Mouse (Mus musculus): ENCODE measurements around the gene Ush2a. TPM values are rescaled to one million over a fixed set of nuclear protein-coding genes. Genes with fewer than 3 reads are reported as not detected.

Ush2a gene
- polyA plus RNA-seq, 1 experiment: 4.2 TPM

GRCm38 (mm10) chr1:188696295-188696694, 434.5 kb downstream of the Ush2a start:
- no peaks in the 10 kb centered on the region for H3K27me3 ChIP-seq (ENCODE audit: control insufficient read depth, insufficient read depth, low read length)
- TF ChIP-seq CTCF (IDR thresholded peaks at IDR 0.05; ENCODE audit: control insufficient read depth, insufficient read depth, insufficient replicate concordance, low read depth, low read length) (no peak), POLR2A (IDR thresholded peaks at IDR 0.05; ENCODE audit: control insufficient read depth, low read depth, low read length) (no peak)
- H3K4me1 ChIP-seq (ENCODE audit: control insufficient read depth, insufficient read depth, low read length): no peaks in the 10 kb centered on the region
- no peak overlapping the region for H3K4me3 ChIP-seq (ENCODE audit: control insufficient read depth, low read depth, low read length)
- no peak overlapping the region for H3K27ac ChIP-seq (ENCODE audit: control insufficient read depth, insufficient read depth, low read depth, low read length)
- H3K36me3 ChIP-seq (ENCODE audit: control insufficient read depth, insufficient read depth, low read length): no peaks in the 10 kb centered on the region

DNA sequence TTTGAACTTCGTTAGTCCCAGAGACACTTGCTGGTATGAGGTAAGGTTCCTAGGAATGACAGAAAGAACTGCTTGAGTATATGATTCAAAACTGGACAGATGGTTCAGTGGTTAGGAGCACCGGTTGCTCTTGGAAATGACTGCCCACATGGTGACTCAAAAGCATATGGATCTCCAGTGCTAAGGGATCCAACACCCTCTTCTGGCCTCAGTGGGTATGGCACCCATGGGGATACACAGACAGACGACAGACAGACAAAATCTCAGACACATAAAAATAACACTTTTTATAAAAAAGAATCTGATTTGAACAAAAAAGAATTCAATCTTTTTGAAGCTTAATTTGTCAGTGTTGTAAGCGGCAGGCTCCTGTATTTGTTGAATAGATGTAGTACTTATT, 446.4 kb downstream of the Ush2a start:
- Histone ChIP-seq H3K27ac (ENCODE audit: control insufficient read depth, insufficient read depth, low read depth, low read length) (no peak overlapping the region), H3K27me3 (ENCODE audit: control insufficient read depth, insufficient read depth, low read length) (no peaks in the 10 kb centered on the region), H3K4me3 (ENCODE audit: control insufficient read depth, low read depth, low read length) (no peak overlapping the region), H3K4me1 (ENCODE audit: control insufficient read depth, insufficient read depth, low read length) (peaks cover 5% of the 10 kb centered on the region; the same call in 1 of the 2 replicates), H3K36me3 (ENCODE audit: control insufficient read depth, insufficient read depth, low read length) (no peaks in the 10 kb centered on the region)
- TF ChIP-seq POLR2A (IDR thresholded peaks at IDR 0.05; ENCODE audit: control insufficient read depth, low read depth, low read length): no peak
- no peak for TF ChIP-seq CTCF (IDR thresholded peaks at IDR 0.05; ENCODE audit: control insufficient read depth, insufficient read depth, insufficient replicate concordance, low read depth, low read length)

- H3K4me3 ChIP-seq (ENCODE audit: control insufficient read depth, low read depth, low read length): no peak overlapping the region
- H3K27ac ChIP-seq (ENCODE audit: control insufficient read depth, insufficient read depth, low read depth, low read length): no peak overlapping the region
- TF ChIP-seq POLR2A (IDR thresholded peaks at IDR 0.05; ENCODE audit: control insufficient read depth, low read depth, low read length): no peak
- no peak for TF ChIP-seq CTCF (IDR thresholded peaks at IDR 0.05; ENCODE audit: control insufficient read depth, insufficient read depth, insufficient replicate concordance, low read depth, low read length)
- H3K4me1 ChIP-seq (ENCODE audit: control insufficient read depth, insufficient read depth, low read length): peaks cover 5% of the 10 kb centered on the region; the same call in 1 of the 2 replicates
- H3K27me3 ChIP-seq (ENCODE audit: control insufficient read depth, insufficient read depth, low read length): no peaks in the 10 kb centered on the region
- no peaks in the 10 kb centered on the region for H3K36me3 ChIP-seq (ENCODE audit: control insufficient read depth, insufficient read depth, low read length)
Measured at GRCm38 (mm10) chr1:188708694-188709093, 446.9 kb downstream of the Ush2a start.

GRCm38 (mm10) chr1:188714131-188714530, 452.3 kb downstream of the Ush2a start:
- Histone ChIP-seq H3K4me3 (ENCODE audit: control insufficient read depth, low read depth, low read length) (no peak overlapping the region), H3K27ac (ENCODE audit: control insufficient read depth, insufficient read depth, low read depth, low read length) (no peak overlapping the region), H3K4me1 (ENCODE audit: control insufficient read depth, insufficient read depth, low read length) (peaks cover 5% of the 10 kb centered on the region; the same call in 1 of the 2 replicates), H3K36me3 (ENCODE audit: control insufficient read depth, insufficient read depth, low read length) (no peaks in the 10 kb centered on the region), H3K27me3 (ENCODE audit: control insufficient read depth, insufficient read depth, low read length) (no peaks in the 10 kb centered on the region)
- TF ChIP-seq POLR2A (IDR thresholded peaks at IDR 0.05; ENCODE audit: control insufficient read depth, low read depth, low read length) (no peak), CTCF (IDR thresholded peaks at IDR 0.05; ENCODE audit: control insufficient read depth, insufficient read depth, insufficient replicate concordance, low read depth, low read length) (no peak)

- no peaks in the 10 kb centered on the region for H3K27me3 ChIP-seq (ENCODE audit: control insufficient read depth, insufficient read depth, low read length)
- no peak for TF ChIP-seq POLR2A (IDR thresholded peaks at IDR 0.05; ENCODE audit: control insufficient read depth, low read depth, low read length)
- no peak for TF ChIP-seq CTCF (IDR thresholded peaks at IDR 0.05; ENCODE audit: control insufficient read depth, insufficient read depth, insufficient replicate concordance, low read depth, low read length)
- H3K36me3 ChIP-seq (ENCODE audit: control insufficient read depth, insufficient read depth, low read length): no peaks in the 10 kb centered on the region
- H3K4me3 ChIP-seq (ENCODE audit: control insufficient read depth, low read depth, low read length): no peak overlapping the region
- no peak overlapping the region for H3K27ac ChIP-seq (ENCODE audit: control insufficient read depth, insufficient read depth, low read depth, low read length)
- H3K4me1 ChIP-seq (ENCODE audit: control insufficient read depth, insufficient read depth, low read length): peaks cover 5% of the 10 kb centered on the region; the same call in 1 of the 2 replicates
Measured at GRCm38 (mm10) chr1:188714941-188715340, 453.1 kb downstream of the Ush2a start.

DNA sequence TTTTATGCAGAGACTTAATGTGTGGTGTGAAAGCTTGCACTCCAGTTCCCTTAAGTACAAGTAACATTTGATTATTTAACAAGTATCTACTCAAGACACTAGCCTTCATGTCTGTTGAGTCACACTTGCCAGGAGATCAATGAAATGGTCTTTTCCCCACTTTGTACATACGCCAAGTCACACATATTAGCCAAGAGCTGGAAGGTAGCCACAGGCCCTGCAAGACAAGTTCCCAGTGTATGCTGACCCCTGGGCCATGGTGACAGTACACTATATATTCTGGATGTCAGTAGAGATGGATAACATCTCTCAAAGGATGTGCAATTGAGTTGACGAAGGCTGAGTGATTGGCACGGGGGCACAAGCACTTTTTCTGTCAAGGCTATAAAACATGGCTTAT, 455.1 kb downstream of the Ush2a start:
- no peaks in the 10 kb centered on the region for H3K36me3 ChIP-seq (ENCODE audit: control insufficient read depth, insufficient read depth, low read length)
- H3K27me3 ChIP-seq (ENCODE audit: control insufficient read depth, insufficient read depth, low read length): no peaks in the 10 kb centered on the region
- H3K4me1 ChIP-seq (ENCODE audit: control insufficient read depth, insufficient read depth, low read length): peaks cover 3% of the 10 kb centered on the region; the same call in 1 of the 2 replicates
- no peak overlapping the region for H3K4me3 ChIP-seq (ENCODE audit: control insufficient read depth, low read depth, low read length)
- TF ChIP-seq CTCF (IDR thresholded peaks at IDR 0.05; ENCODE audit: control insufficient read depth, insufficient read depth, insufficient replicate concordance, low read depth, low read length) (no peak), POLR2A (IDR thresholded peaks at IDR 0.05; ENCODE audit: control insufficient read depth, low read depth, low read length) (no peak)
- no peak overlapping the region for H3K27ac ChIP-seq (ENCODE audit: control insufficient read depth, insufficient read depth, low read depth, low read length)

DNA sequence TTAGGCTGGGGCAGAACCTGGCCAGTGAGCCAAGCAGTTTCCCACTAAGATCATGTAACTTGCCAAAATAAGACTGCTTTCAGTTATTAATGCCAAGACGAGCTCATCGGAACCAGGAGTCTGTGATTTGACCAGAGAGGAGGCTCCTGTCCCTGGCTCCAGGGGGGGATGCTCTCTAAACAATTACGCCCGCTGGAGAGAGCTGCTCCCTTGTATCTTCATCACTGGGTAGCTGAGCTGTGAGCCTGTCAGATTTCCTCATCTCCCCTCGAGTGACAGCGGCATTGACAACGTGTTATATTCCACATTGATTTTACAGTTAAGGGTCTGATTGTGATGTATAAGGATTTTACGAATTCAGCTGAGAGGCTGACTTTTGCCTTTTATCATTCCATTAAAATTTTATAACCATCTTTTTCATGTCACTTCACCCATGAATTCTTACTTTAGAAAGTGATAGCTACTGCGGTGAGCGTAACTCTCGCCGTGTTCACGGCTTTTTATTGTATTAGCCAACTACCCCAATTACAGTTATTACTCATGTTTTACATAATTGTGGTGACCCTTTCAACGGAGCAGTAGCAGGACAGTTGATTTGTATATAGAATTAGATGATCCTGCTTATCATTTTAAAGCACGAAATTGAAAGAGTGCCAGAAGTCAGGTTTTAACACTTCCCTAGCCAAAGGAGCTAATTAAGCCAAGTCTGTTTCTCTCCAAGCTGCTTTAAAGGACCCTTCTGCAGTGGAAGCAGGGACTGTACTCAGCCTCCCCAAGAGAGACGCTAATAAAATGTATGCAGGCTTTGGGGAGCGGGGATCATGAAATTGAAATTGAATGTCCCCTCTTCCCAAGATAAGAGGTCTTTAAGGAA, 463.5 kb downstream of the Ush2a start:
- TF ChIP-seq POLR2A (IDR thresholded peaks at IDR 0.05; ENCODE audit: control insufficient read depth, low read depth, low read length): no peak
- TF ChIP-seq CTCF (IDR thresholded peaks at IDR 0.05; ENCODE audit: control insufficient read depth, insufficient read depth, insufficient replicate concordance, low read depth, low read length): no peak
- Histone ChIP-seq H3K4me3 (ENCODE audit: control insufficient read depth, low read depth, low read length) (no peak overlapping the region), H3K4me1 (ENCODE audit: control insufficient read depth, insufficient read depth, low read length) (no peaks in the 10 kb centered on the region), H3K27me3 (ENCODE audit: control insufficient read depth, insufficient read depth, low read length) (no peaks in the 10 kb centered on the region), H3K36me3 (ENCODE audit: control insufficient read depth, insufficient read depth, low read length) (no peaks in the 10 kb centered on the region), H3K27ac (ENCODE audit: control insufficient read depth, insufficient read depth, low read depth, low read length) (no peak overlapping the region)
